Mouse (Mus musculus): ENCODE measurements around the gene Srpk3.

Srpk3 gene

DNA sequence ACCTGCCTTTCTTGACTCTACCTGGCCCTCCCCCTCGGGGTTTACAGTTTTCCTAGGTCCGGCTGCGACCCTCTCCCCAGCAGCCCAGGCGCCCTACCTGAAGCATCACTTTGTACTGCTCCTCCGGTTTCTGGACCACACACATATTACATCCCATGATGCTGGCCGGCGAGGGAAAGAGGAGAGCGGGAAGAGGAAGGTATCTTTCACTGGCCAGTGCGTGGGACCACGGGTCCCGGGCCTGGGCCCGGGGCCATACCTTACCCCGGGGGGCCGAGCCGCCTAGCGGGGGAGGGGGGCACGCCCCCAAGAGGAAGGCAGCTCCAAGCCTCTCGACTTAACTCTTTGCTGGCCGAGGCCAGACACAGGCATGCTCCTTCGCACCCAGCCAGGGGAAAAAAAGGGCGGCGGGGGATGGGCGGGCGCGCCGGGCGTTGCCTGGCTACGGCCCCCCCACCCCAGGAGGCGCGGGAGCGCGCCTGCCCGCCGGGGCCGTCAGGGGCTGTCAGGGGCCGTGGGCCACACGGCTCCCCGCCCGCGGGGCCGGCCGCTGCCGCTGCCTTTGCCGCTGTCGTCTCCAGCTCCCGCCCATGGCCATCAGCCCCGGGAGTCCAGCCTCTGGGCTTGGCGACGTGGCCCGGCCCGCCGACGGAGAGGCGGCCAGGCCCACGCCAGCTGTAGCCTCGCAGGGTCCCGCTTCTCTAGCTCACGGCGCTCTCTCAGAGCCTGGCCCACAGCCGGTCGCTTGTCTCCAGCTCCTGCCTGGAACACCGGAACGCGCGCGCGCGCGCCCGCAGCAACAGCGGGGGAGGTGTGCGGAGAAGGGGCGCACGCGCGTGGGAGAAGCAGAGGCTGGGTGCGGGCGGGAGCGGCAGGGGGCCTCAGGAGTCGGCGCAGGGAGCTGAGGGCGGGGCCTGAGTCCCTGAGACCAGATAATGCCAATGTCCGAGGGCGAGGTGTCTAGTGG is 50.3 kb downstream of the Srpk3 start, which contains the start of gene Pdzd4:
Pdzd4 (minus strand) TSS at position 785 of the 967 bp plus-strand sequence.
- Histone ChIP-seq H3K4me1 (replicated peaks; ENCODE audit: low read depth, low read length) (peaks cover 25% of the 10 kb centered on the region), H3K27me3 (ENCODE audit: insufficient read depth, low read length) (no peaks in the 10 kb centered on the region), H3K9me3 (ENCODE audit: low read length) (no peaks in the 10 kb centered on the region), H3K36me3 (ENCODE audit: insufficient read depth, low read length) (no peaks in the 10 kb centered on the region), H3K4me3 (replicated peaks; ENCODE audit: low read length) (peak within 1 kb of the TSS; percentile 85)
- TF ChIP-seq CTCF (conservative IDR thresholded peaks at IDR 0.05; ENCODE audit: low read length) (no peak), POU5F1 (IDR thresholded peaks at IDR 0.05; ENCODE audit: borderline replicate concordance, low read length) (no peak), NANOG (IDR thresholded peaks at IDR 0.05; ENCODE audit: borderline replicate concordance, low read length) (no peak)
